Mouse (Mus musculus) heart, embryonic 12.5 days (tissue): ENCODE results near the gene Spata25. TPM values are rescaled to one million over a fixed set of nuclear protein-coding genes. Genes with fewer than 3 reads are reported as not detected.
A peak's percentile ranks its signal among the peaks of the same experiment; 100 is the strongest.

Source experiments
- ATAC-seq: fragments of 200-750 bp; cut with Nextera tagmentation; 2 replicates; pipeline ENCODE4 v1.8.0; 2017; ENCODE audit warnings: moderate TSS enrichment, moderate library complexity; ENCODE audit not compliant: insufficient number of reproducible peaks, low FRiP score
- H3K27ac ChIP-seq: fragments of 300-500 bp; sonication (generic); 2 replicates; pipeline ENCODE4 v1.5.1; 2016; ENCODE audit warnings: mild to moderate bottlenecking, moderate library complexity; ENCODE audit not compliant: poor library complexity, severe bottlenecking
- H3K27me3 ChIP-seq: fragments of 300-500 bp; sonication (generic); replicated peaks from 2 replicates; pipeline ENCODE4 v1.6.1; 2016; ENCODE audit warnings: mild to moderate bottlenecking, moderate library complexity
- H3K36me3 ChIP-seq: fragments of 300-500 bp; sonication (generic); 2 replicates; pipeline ENCODE4 v1.6.1; 2016; ENCODE audit warnings: mild to moderate bottlenecking, moderate library complexity
- H3K4me1 ChIP-seq: fragments of 300-500 bp; sonication (generic); replicated peaks from 2 replicates; pipeline ENCODE4 v1.6.1; 2016; ENCODE audit warnings: mild to moderate bottlenecking
- H3K4me2 ChIP-seq: fragments of 300-500 bp; sonication (generic); 2 replicates; pipeline ENCODE4 v1.6.1; 2016; ENCODE audit warnings: mild to moderate bottlenecking, moderate library complexity
- H3K4me3 ChIP-seq: fragments of 300-500 bp; sonication (generic); 2 replicates; pipeline ENCODE4 v1.5.1; 2016; ENCODE audit warnings: mild to moderate bottlenecking
- H3K9ac ChIP-seq: fragments of 300-500 bp; sonication (generic); 2 replicates; pipeline ENCODE4 v1.6.1; 2016; ENCODE audit warnings: mild to moderate bottlenecking, moderate library complexity
- H3K9me3 ChIP-seq: fragments of 300-500 bp; sonication (generic); replicated peaks from 2 replicates; pipeline ENCODE4 v1.6.1; 2016; ENCODE audit warnings: mild to moderate bottlenecking, moderate library complexity
- WGBS: fragments of 180-500 bp; shearing (Covaris S2); methylation state at CpG from one replicate; pipeline ENCODE4 v1.1.7; 2016; 5-methylcytosine and 5-hydroxymethylcytosine counted together
- polyA plus RNA-seq: library from polyadenylated mRNA; unstranded; fragments of >200 nt; fragmentation: Nextera tagmentation; extraction: Ambion mirVana; gene quantifications from 2 replicates; pipeline ENCODE4 v1.2.1, GENCODE M21; 2016

The Spata25 gene
- polyA plus RNA-seq, 1 experiment from 2014 or later = not detected

DNA sequence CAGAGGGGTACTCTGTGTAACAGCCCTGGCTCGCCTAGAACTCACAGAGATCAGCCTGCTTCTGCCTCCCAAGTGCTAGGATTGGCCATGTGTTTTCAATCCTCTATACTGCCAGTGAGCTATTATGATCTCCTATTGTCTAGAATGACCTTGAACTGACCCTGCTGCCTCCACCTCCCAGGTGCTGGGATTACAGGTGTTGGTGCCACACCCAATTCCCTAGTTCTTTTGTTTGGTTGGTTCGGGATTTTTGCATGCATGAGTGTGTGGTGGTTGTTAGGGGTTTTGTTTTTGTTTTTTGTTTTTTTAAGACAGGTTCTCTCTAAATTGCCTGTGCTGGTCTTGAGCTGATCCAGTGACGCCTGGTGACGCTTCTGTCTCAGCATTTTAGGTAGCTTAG, 4.4 kb downstream of the Spata25 start:
- Histone ChIP-seq H3K4me3 (no peak overlapping the region), H3K9me3 (no peaks in the 10 kb centered on the region), H3K27me3 (no peaks in the 10 kb centered on the region), H3K4me2 (peak overlapping the region; percentile 5; the same call in 1 of the 2 replicates), H3K36me3 (peaks cover 64% of the 10 kb centered on the region), H3K4me1 (peaks cover 6% of the 10 kb centered on the region), H3K9ac (no peak overlapping the region), H3K27ac (no peak overlapping the region)
- ATAC-seq = no peak
- 90% methylated on average over 4 of the region's 4 CpGs for WGBS

DNA sequence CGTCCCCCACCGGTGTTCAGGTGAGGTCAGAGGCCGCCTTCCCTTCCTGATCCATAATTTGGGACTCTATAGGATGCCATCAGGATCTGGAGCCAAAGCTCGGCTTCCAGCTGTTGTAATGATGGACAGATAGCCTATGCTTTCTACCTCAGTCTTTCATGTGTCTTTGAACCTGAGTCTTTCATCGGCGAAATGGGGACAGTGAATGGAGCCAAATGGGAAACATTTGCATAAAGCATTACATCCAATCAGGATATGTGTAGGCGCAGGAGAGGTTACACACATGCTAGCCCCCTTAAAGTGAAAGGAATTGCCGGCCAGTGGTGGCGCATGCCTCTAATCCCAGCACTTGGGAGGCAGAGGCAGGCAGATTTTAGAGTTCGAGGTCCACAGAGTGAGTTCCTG, 5.2 kb downstream of the Spata25 start:
- H3K9ac ChIP-seq = peak overlapping the region; percentile 83
- 2% methylated on average over 10 of the region's 10 CpGs for WGBS
- peaks cover 56% of the 10 kb centered on the region for H3K36me3 ChIP-seq

DNA sequence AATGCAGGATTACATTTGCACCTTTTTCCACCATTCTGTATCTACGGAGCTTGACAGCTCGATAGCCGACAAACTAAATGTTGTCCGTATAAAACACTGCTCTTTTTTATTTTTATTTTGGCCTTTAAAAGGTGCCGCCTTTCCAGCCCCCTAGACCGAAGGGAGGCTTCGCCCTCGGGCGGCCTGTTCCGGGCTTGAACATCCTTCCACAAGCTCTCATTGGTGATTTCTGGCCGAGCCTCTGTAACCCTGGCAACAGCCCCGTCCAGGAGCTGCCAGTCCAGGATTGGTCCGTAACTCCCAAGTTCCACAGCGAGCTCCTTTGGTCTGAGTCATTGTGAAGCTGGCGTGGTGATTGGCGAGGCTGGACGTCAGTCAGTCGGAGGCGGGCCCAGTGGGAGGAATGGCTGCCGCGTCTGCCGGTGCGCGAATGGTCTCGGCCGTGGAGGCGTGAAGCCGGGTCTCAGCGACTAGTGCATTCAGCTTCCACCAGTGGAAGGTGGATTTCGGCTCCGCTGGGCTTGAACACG, 5.6 kb downstream of the Spata25 start, which contains the start of gene Zswim1:
Gene Zswim1 (plus strand): TSS at position 51 of the 530 bp plus-strand sequence.
- peaks cover 52% of the 10 kb centered on the region for H3K36me3 ChIP-seq
- under 1% methylated on average over 32 of the region's 32 CpGs for WGBS
- peak within 1 kb of the TSS; percentile 73 for H3K4me2 ChIP-seq
- H3K4me1 ChIP-seq = peaks cover 11% of the 10 kb centered on the region
- peak within 1 kb of the TSS; percentile 67 for H3K27ac ChIP-seq
- H3K4me3 ChIP-seq = peak within 1 kb of the TSS; percentile 79
- H3K9ac ChIP-seq = peak within 1 kb of the TSS; percentile 83
- ATAC-seq = peak; percentile 99
- no peaks in the 10 kb centered on the region for H3K9me3 ChIP-seq
- no peaks in the 10 kb centered on the region for H3K27me3 ChIP-seq

More for the DNA sequence above, 5.2 kb downstream of the Spata25 start:
- H3K27me3 ChIP-seq = no peaks in the 10 kb centered on the region
- H3K4me1 ChIP-seq = peaks cover 6% of the 10 kb centered on the region
- peak overlapping the region; percentile 79 for H3K4me3 ChIP-seq
- no peaks in the 10 kb centered on the region for H3K9me3 ChIP-seq
- peak overlapping the region; percentile 73 for H3K4me2 ChIP-seq
- H3K27ac ChIP-seq = peak overlapping the region; percentile 67
- peak; percentile 74 for ATAC-seq

DNA sequence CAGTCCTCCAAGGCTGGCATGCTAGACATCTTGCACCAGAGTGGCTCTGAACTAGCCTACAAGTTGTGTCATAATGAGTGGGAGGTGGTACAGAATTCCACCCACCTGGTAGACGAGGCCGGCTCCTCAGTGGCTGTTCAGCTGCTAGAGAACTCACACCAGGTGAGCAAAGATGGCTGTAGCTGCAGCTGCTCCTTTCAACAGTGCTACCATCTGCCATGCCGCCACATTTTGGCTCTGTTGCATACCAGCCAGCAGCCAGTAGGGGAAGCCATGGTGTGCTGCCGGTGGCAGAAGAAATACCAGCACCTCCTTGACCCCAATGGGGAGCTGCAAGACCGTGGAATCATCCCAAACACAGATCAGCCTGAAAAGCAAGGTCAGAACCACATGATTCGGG, 7.3 kb downstream of the Spata25 start:
- Histone ChIP-seq H3K4me2 (no peak overlapping the region), H3K27ac (no peak overlapping the region), H3K4me3 (no peak overlapping the region), H3K27me3 (no peaks in the 10 kb centered on the region), H3K36me3 (peaks cover 35% of the 10 kb centered on the region), H3K9ac (no peak overlapping the region), H3K9me3 (no peaks in the 10 kb centered on the region), H3K4me1 (peaks cover 20% of the 10 kb centered on the region)
- no peak for ATAC-seq
- 84% methylated on average over 6 of the region's 6 CpGs for WGBS

DNA sequence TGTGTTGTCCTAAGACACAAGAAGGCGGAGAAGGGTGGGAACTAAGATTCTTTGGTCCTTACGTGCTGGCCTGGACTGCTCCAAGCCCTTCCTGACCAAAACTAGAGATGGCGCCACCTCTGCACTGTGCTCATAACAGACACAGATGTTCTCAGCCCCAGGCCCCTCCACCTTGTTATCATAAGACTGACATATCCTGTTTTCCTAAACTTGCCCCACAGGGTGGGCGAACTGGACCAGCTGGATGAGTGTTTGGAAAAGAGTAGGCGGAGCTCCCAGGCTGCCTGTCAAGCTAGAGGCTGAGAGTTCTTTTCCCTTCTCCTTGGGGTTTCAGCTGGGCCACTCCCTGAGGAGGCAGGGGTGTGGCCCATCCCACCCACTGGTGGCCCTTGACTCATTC, 10.6 kb downstream of the Spata25 start:
- WGBS = 60% methylated on average over 5 of the region's 5 CpGs
- Histone ChIP-seq H3K4me2 (no peak overlapping the region), H3K4me1 (peaks cover 20% of the 10 kb centered on the region), H3K27me3 (no peaks in the 10 kb centered on the region), H3K9ac (no peak overlapping the region), H3K27ac (peak overlapping the region; percentile 22; the same call in 1 of the 2 replicates), H3K9me3 (no peaks in the 10 kb centered on the region), H3K4me3 (no peak overlapping the region), H3K36me3 (peaks cover 27% of the 10 kb centered on the region)
- 0 out of 2 replicates have a peak, but pooled peaks have one; percentile 31 for ATAC-seq

DNA sequence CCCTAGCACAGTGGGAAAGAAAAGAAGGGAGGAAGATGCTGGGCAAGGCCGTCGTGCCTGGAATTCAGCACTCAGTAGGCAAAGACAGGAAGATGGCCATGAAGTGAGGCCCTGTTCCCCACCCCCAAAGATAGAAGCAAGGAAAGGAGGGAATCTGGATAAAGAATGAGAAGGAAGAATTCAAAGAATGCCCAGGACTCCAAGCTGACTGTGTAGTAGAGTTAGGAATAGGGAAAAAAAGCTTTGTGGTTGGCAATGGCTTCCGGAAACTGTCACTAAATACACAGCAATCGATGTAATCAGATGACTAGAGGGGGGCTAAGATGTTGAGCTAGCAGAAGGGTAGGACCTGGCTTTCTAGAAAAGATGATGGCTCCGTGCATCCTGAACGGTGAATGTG, 11.1 kb downstream of the Spata25 start:
- ATAC-seq = no peak
- peak overlapping the region; percentile 22 for H3K27ac ChIP-seq
- H3K36me3 ChIP-seq = peaks cover 29% of the 10 kb centered on the region
- H3K27me3 ChIP-seq = no peaks in the 10 kb centered on the region
- H3K4me2 ChIP-seq = no peak overlapping the region
- H3K9ac ChIP-seq = no peak overlapping the region
- no peaks in the 10 kb centered on the region for H3K9me3 ChIP-seq
- H3K4me1 ChIP-seq = peaks cover 20% of the 10 kb centered on the region
- no peak overlapping the region for H3K4me3 ChIP-seq
- 51% methylated on average over 6 of the region's 6 CpGs for WGBS

DNA sequence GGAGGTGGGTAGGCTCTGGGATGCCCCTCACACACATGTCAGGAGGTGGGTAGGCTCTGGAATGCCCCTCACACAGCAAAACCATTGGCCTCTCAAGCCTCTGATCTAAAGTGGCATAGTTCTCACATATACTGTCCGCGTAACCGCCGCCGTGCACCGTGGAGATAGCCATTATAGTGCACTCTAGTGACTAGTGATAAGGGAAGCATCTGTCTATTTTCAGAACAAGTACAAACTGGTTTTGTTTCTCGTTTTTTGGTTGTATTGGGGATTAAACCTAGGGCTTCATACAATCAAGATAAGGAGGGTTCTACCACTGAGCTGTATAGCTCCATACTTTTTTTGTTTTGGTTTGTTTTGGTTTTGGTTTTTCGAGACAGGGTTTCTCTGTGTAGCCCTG, 12.5 kb downstream of the Spata25 start:
- 75% methylated on average over 8 of the region's 8 CpGs for whole genome bisulfite sequencing
- ATAC-seq = no peak
- H3K9ac ChIP-seq = no peak overlapping the region

DNA sequence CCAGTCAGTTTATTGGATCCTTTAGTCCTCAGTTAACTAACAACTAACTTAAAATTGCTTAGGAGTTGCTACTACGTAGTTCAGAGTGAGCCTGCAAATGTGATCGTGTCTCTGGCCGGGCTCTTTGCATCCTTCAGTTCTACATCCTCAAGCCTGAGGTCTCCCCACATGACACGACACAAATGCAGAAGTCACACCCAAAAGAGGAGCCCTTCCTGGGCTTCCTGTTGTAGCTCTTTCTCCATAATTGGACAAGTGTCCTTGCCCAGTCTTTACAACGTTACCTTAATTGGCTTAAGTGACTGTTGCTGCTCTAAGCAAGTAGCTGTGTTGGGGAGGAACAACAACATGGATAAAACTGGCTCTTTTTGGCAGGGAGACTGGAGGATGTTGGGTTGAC, 13.0 kb downstream of the Spata25 start:
- no peak overlapping the region for H3K4me3 ChIP-seq
- ATAC-seq = no peak

More for the DNA sequence above, 12.5 kb downstream of the Spata25 start:
- H3K27ac ChIP-seq = no peak overlapping the region
- peaks cover 18% of the 10 kb centered on the region for H3K36me3 ChIP-seq
- H3K27me3 ChIP-seq = no peaks in the 10 kb centered on the region
- H3K4me2 ChIP-seq = no peak overlapping the region
- no peaks in the 10 kb centered on the region for H3K9me3 ChIP-seq
- H3K4me1 ChIP-seq = peaks cover 20% of the 10 kb centered on the region
- H3K4me3 ChIP-seq = no peak overlapping the region

DNA sequence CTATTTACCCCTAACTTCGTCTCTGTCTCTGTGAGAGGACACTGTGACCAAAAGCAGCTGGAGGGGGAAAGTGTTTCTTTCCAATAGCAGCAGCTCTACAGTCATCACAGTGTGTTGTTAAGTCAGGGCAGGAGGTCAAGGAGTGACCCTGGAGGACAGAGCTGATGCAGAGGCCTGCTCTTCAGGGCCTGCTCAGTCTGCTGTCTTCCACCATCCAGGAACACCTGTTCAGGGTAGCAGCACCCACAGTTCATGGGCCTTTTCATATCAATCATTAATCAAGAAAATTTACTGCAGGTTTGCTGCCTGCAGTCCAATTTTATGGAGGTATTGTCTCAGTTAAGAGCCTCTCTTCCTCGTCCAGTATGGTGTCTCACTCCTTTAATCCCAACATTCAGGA, 14.8 kb downstream of the Spata25 start:
- H3K9ac ChIP-seq = no peak overlapping the region
- no peak for ATAC-seq
- H3K27ac ChIP-seq = no peak overlapping the region
- H3K9me3 ChIP-seq = no peaks in the 10 kb centered on the region
- H3K4me1 ChIP-seq = peaks cover 20% of the 10 kb centered on the region
- H3K4me3 ChIP-seq = no peak overlapping the region
- WGBS = 60% methylated on average over 2 of the region's 2 CpGs
- H3K27me3 ChIP-seq = no peaks in the 10 kb centered on the region
- H3K4me2 ChIP-seq = no peak overlapping the region
- H3K36me3 ChIP-seq = peaks cover 18% of the 10 kb centered on the region

More for the DNA sequence above, 13.0 kb downstream of the Spata25 start:
- peaks cover 14% of the 10 kb centered on the region for H3K36me3 ChIP-seq
- H3K4me2 ChIP-seq = no peak overlapping the region
- no peaks in the 10 kb centered on the region for H3K9me3 ChIP-seq
- H3K27me3 ChIP-seq = no peaks in the 10 kb centered on the region
- WGBS = 77% methylated on average over 5 of the region's 5 CpGs
- no peak overlapping the region for H3K27ac ChIP-seq
- H3K4me1 ChIP-seq = peaks cover 20% of the 10 kb centered on the region
- no peak overlapping the region for H3K9ac ChIP-seq

DNA sequence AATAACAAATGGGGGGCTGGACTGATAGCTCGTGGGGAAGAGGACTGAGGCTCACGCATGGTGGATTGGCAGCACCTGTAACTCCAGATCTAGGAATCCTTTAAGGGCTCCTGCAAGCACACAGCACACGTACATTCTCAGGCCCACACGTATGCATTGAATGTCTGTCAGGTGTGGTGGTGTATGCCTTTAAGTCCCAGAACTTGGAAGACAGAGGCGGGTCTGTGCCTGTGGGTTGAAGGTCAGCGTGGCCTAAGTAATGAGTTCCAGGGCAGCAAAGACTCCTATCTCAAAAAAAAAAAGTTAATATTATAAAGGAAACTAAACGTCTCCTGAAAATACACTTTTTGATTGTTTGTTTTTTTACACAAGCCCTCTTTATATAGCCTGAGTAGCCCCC, 21.7 kb downstream of the Spata25 start:
- 72% methylated on average over 7 of the region's 7 CpGs for WGBS
- H3K4me2 ChIP-seq = 0 out of 2 replicates have a peak overlapping the region, but pooled peaks have one; percentile 1
- H3K4me1 ChIP-seq = peaks cover 21% of the 10 kb centered on the region
- no peak overlapping the region for H3K9ac ChIP-seq
- H3K27me3 ChIP-seq = no peaks in the 10 kb centered on the region
- no peaks in the 10 kb centered on the region for H3K9me3 ChIP-seq
- H3K27ac ChIP-seq = no peak overlapping the region
- ATAC-seq = no peak
- H3K36me3 ChIP-seq = peaks cover 23% of the 10 kb centered on the region
- H3K4me3 ChIP-seq = no peak overlapping the region

DNA sequence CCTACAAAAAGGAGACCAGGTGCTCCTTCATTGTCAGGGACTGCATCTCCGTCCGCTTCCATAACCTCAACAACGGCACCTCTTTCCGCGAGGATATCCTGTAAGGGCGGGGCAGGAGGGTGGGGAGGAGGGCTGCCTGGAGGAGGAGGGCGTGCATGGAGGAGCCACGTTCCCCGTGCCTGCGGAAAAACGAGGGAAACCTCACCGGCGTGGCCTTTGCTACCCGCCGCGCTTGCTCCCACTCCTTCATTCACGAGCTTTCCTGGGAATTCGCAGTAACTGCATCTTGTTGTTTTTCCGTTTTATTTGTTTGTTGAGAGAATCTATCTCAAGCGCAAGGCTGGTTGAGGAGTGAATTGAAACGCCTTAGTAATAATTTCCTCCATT, 23.0 kb downstream of the Spata25 start:
- Histone ChIP-seq H3K27me3 (no peaks in the 10 kb centered on the region), H3K27ac (peak overlapping the region; percentile 82), H3K9me3 (no peaks in the 10 kb centered on the region), H3K4me3 (peak overlapping the region; percentile 85), H3K4me2 (peak overlapping the region; percentile 89), H3K4me1 (peaks cover 21% of the 10 kb centered on the region), H3K36me3 (peaks cover 35% of the 10 kb centered on the region), H3K9ac (peak overlapping the region; percentile 82)
- 1% methylated on average over 21 of the region's 21 CpGs for WGBS
- peak; percentile 78 for ATAC-seq
